Mouse (Mus musculus) myocyte (in vitro differentiated cells): ENCODE results near the gene Mprip.

Source experiments
- POLR2A ChIP-seq: IDR thresholded peaks from one replicate; pipeline ENCODE4 v1.6.1; 2011; ENCODE audit warnings: low read depth, mild to moderate bottlenecking, control low read depth, moderate library complexity; ENCODE audit not compliant: insufficient read length
- SRF ChIP-seq: IDR thresholded peaks from one replicate; pipeline ENCODE4 v1.6.1; 2011; ENCODE audit warnings: low read depth; ENCODE audit not compliant: control insufficient read depth, insufficient read length
- USF1 ChIP-seq: IDR thresholded peaks from one replicate; pipeline ENCODE4 v1.6.1; 2011; ENCODE audit warnings: low read depth, mild to moderate bottlenecking, control low read depth, moderate library complexity

GRCm38 (mm10) chr11:59814936-59815335, 153.8 kb downstream of the Mprip start:
- no peak for TF ChIP-seq POLR2A
- no peak for TF ChIP-seq SRF
- no peak for TF ChIP-seq USF1
